Mouse (Mus musculus): ENCODE data around the gene Gprc6a.

- no peak for TF ChIP-seq CTCF (IDR thresholded peaks at IDR 0.05; ENCODE audit: extremely low read depth, insufficient read length, insufficient replicate concordance, low read depth, low read length)
- no peak for TF ChIP-seq POLR2A (IDR thresholded peaks at IDR 0.05; ENCODE audit: low read depth, low read length)
These were observed 41.1 kb downstream of the Gprc6a start, which contains the start of gene Fam162b for GRCm38 (mm10) chr10:51590139-51590574.

All from small intestine, adult 2 months (tissue).